Mouse (Mus musculus): ENCODE measurements around the gene Atp5h.

DNA sequence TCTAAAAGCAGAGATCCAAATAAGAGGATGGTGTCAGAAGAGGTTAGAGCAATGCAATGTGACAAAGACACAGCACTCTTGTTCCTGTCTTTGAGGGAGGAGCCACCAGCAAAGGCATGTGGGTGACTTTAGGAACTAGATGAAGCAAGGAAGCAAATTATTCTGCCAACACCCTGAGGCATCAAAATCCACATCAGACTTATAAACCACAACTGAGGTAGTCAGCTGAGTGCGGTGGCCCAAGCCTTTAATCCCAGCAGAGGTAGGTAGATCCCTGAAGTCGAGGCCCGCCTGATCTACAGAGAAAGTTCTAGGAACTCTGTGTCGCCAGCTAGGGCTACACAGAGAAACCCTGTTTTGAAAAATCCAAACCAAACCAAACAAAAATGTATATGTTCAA lies 42.5 kb downstream of the Atp5h start:
- no peak for TF ChIP-seq POLR2A (IDR thresholded peaks at IDR 0.05; ENCODE audit: borderline replicate concordance, control insufficient read depth, low read depth, low read length)
- no peak for TF ChIP-seq CTCF (IDR thresholded peaks at IDR 0.05; ENCODE audit: control insufficient read depth, insufficient read depth, low read length)

All from bone marrow, adult 2 months (tissue).